Mouse (Mus musculus) spleen, embryonic (tissue): ENCODE measurements around the gene Fmo9.

ENCODE experiments used
- CTCF ChIA-PET: fragments of 350-600 bp; sonication (Branson Sonifier 250); formaldehyde crosslinking; loops from one replicate; lab custom pipeline; 2022; lab: Charles Lee

Gene Fmo9

DNA sequence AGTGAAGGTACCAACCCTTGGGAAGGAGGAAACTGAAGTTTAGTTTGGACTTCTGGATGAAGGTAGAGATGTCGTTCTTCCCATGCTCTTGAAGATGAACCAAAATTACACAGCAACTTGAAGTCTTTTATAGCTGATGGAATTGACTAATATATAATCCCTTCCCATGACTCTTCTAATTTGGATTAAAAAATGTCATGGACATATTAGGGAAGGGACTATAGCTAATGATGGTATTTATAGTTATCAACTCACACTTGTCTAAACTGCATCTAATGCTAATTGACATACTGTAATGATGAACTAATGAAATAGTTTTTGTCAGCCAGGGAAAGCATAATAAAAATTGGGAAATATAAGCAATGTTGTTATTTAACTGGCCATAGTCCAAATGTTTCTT is at the start of gene Fmo9:
Gene Fmo9 (minus strand): TSS at position 101 of the 400 bp plus-strand sequence.
- CTCF ChIA-PET, result no interaction called here

DNA sequence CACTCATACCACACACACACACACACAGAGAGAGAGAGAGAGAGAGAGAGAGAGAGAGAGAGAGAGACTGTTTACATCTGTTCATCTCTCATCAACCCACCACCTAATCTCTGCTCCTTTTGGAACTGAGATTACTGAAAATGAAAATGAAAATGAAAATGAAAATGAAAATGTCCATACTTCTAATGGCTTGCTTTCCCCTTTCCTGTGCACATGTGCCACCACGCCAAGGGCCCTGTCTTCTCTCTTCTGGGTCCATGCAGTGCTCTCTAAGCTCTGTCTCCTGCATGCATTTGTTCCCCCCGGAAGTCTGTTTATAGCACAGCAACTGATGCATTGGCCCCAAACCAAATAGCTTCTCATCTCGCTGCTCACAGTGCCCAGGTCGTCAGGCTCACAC is 49.2 kb upstream of the Fmo9 start:
- CTCF ChIA-PET, result no interaction called here

DNA sequence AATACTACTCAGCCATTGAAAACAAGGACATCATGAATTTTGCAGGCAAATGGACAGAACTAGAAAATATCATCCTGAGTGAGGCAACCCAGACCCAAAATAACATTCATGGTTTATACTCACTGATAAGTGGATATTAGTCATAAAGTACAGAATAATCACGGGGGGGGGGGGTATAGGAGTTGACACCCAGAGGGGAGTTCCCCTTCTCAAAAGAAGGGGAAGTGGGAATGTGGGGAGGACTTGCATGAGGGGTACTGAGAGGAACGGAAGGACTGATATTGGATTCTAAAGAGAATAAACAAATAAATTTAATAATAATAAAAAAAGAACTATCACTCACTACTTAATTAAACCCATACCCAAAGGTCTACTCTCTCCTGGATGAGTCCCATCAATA is 48.6 kb upstream of the Fmo9 start:
- CTCF ChIA-PET, result no interaction called here

GRCm38 (mm10) chr1:166710861-166711260 is 29.2 kb upstream of the Fmo9 start:
- CTCF ChIA-PET, result no interaction called here

GRCm38 (mm10) chr1:166702270-166702912 is 20.7 kb upstream of the Fmo9 start:
- CTCF ChIA-PET, result no interaction called here

DNA sequence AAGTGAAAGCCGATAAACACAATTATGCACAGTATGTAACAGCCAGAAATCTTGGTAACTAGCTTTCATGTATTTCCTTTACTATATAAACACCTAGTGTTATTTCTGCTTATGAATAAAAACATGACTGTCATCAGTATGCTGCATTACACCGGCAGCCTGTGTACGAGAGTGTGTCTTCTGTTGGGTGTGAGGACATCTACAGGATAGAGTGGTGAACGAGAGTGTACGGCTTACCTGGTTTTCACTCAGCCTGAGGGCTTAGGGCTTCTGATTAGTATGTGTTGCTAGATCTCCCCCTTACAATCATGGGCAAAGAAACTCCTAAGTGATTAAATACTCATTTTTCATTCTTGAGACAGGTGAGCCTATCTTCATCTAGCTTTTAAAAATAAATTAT is 12.4 kb downstream of the Fmo9 start:
- CTCF ChIA-PET, result no interaction called here

DNA sequence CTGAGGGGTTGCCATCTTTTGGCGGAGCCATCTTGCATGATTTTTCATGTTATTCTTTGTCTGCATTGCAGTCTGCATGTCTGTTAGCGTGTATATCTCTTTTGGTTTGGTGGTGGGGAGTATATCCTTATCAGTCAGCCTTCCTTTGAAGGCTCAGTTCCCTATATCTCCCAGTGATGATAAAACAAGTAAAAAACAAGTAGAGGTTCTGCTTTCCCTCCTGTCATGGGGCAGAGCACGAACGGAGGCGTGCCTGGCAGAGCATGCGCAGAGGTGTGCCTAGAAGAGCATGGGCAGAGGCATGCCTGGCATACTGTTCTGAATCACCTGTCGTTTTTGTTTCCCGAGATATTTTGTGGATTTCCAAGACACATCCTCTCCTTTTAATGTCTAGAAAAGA is 20.8 kb downstream of the Fmo9 start:
- CTCF ChIA-PET, result no interaction called here

DNA sequence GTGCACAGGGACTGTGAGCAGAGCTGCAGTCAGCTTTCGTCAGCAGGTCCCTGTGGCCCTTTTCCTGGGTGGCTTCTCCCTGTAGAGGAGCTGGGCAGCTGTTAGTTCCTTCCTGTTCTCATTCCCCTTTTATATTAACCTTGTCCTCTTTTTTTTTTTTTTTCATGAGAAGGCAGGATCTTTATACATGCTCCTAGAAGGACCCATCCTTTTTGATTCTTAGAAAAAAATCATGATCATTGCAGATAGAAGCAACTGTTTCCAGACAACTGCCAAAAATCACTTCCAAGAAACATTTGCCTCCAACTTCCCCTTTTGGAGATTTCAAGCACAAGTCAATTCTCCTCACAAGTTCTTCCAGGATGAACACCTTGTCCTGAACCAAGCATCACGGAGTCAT is 34.1 kb downstream of the Fmo9 start, which contains the start of gene Gm4847:
Gene Gm4847 (minus strand): TSS at position 101 of the 400 bp plus-strand sequence.
- CTCF ChIA-PET, result no interaction called here
